Comparison of ENCODE assay signal across 10 mouse cellular contexts in genomic region chr8:84813059-84813458, GRCm38 (mm10). TPM values are rescaled to one million over a fixed set of nuclear protein-coding genes. Genes with fewer than 3 reads are reported as not detected.
DNase-seq lines count a peak whose midpoint lies in the region; ATAC-seq and TF ChIP-seq lines count a peak whose summit lies in the region.
"Had no signal": no experiment of that assay in that cellular context is flagged by ENCODE, and none has a peak within 500 bp of the region (broad histone marks: within the 10 kb centered on the region; RNA-seq: fewer than 3 reads in every experiment).

No protein-coding gene starts in this region.

- no peak overlapping the region for H3K9ac ChIP-seq in midbrain, embryonic 16.5 days (ENCODE audit: low read depth, low read length)
- no peak overlapping the region for H3K9ac ChIP-seq in forebrain, embryonic 13.5 days
- no peak overlapping the region for H3K9ac ChIP-seq in hindbrain, postnatal 0 days (replicated peaks; ENCODE audit: low read length)
- H3K9ac ChIP-seq in liver, adult 2 months (ENCODE audit: low read depth, low read length) = no peak overlapping the region
- H3K9ac ChIP-seq in neural tube, embryonic 11.5 days (ENCODE audit: low read length) = no peak overlapping the region

- H3K27ac ChIP-seq in midbrain, embryonic 10.5 days (replicated peaks) = no peak overlapping the region
- no peak overlapping the region for H3K27ac ChIP-seq in midbrain, embryonic 16.5 days (ENCODE audit: low read length)
- peak overlapping the region; percentile 97 for H3K27ac ChIP-seq in forebrain, embryonic 13.5 days
- H3K27ac ChIP-seq in hindbrain, postnatal 0 days = peak overlapping the region; percentile 76; the same call in 1 of the 2 replicates
- no peak overlapping the region for H3K27ac ChIP-seq in liver, adult 2 months (replicated peaks; ENCODE audit: insufficient read depth, low read depth, low read length)
- H3K27ac ChIP-seq in neural tube, embryonic 11.5 days (ENCODE audit: low read depth, low read length) = no peak overlapping the region
- H3K27ac ChIP-seq: embryonic facial prominence, embryonic 13.5 days had no signal

- no peak overlapping the region for H3K4me3 ChIP-seq in midbrain, embryonic 10.5 days
- H3K4me3 ChIP-seq in midbrain, embryonic 16.5 days (ENCODE audit: low read depth, low read length) = no peak overlapping the region
- H3K4me3 ChIP-seq in forebrain, embryonic 13.5 days = no peak overlapping the region
- no peak overlapping the region for H3K4me3 ChIP-seq in hindbrain, postnatal 0 days (ENCODE audit: low read length)
- H3K4me3 ChIP-seq in liver, adult 2 months (ENCODE audit: insufficient read depth, low read depth, low read length) = no peak overlapping the region
- H3K4me3 ChIP-seq in neural tube, embryonic 11.5 days (ENCODE audit: low read depth, low read length) = no peak overlapping the region
- H3K4me3 ChIP-seq: embryonic facial prominence, embryonic 13.5 days had no signal

- no peak for TF ChIP-seq POLR2A in liver, adult 2 months (IDR thresholded peaks at IDR 0.05; ENCODE audit: extremely low read depth, insufficient read depth, low read length)

- H3K4me2 ChIP-seq in midbrain, embryonic 16.5 days (ENCODE audit: low read length) = no peak overlapping the region
- no peak overlapping the region for H3K4me2 ChIP-seq in forebrain, embryonic 13.5 days
- no peak overlapping the region for H3K4me2 ChIP-seq in hindbrain, postnatal 0 days (ENCODE audit: low read depth, low read length)
- peak overlapping the region; percentile 3; the same call in 1 of the 2 replicates for H3K4me2 ChIP-seq in neural tube, embryonic 11.5 days (ENCODE audit: low read depth)
- H3K4me2 ChIP-seq: embryonic facial prominence, embryonic 13.5 days had no signal

- DNase-seq in midbrain, embryonic 10.5 days (ENCODE audit: low spot score) = peak; percentile 85
- DNase-seq in c-Kit-positive CD71-positive TER-119-negative erythroid progenitor cells, embryonic 14.5 days (ENCODE audit: low read depth) = peak; percentile 72
- DNase-seq in hindbrain, postnatal 0 days (ENCODE audit: low spot score) = peak; percentile 90
- peak; percentile 35 for DNase-seq in liver, adult 2 months (ENCODE audit: extremely low read depth, low read depth, low spot score)
- DNase-seq in neural tube, embryonic 11.5 days (ENCODE audit: low spot score) = peak; percentile 85
- peak; percentile 90 for DNase-seq in testis, postnatal 10 days (ENCODE audit: low spot score)

- H3K36me3 ChIP-seq in midbrain, embryonic 10.5 days = no peaks in the 10 kb centered on the region
- no peaks in the 10 kb centered on the region for H3K36me3 ChIP-seq in midbrain, embryonic 16.5 days (ENCODE audit: control insufficient read depth, insufficient read depth, low read length)
- H3K36me3 ChIP-seq in forebrain, embryonic 13.5 days (ENCODE audit: poor library complexity, severe bottlenecking) = no peaks in the 10 kb centered on the region
- H3K36me3 ChIP-seq in hindbrain, postnatal 0 days (ENCODE audit: insufficient read depth, low read length) = no peaks in the 10 kb centered on the region
- no peaks in the 10 kb centered on the region for H3K36me3 ChIP-seq in liver, adult 2 months (ENCODE audit: control insufficient read depth, insufficient read depth, low read length)
- no peaks in the 10 kb centered on the region for H3K36me3 ChIP-seq in neural tube, embryonic 11.5 days (ENCODE audit: control insufficient read depth, insufficient read depth, low read length)
- H3K36me3 ChIP-seq: embryonic facial prominence, embryonic 13.5 days had no signal

- no peak for ATAC-seq in midbrain, embryonic 16.5 days
- ATAC-seq in forebrain, embryonic 13.5 days = 0 out of 2 replicates have a peak, but pooled peaks have one; percentile 9
- ATAC-seq in hindbrain, postnatal 0 days = no peak
- ATAC-seq in neural tube, embryonic 11.5 days (ENCODE audit: insufficient read depth, low FRiP score, low TSS enrichment) = no peak

- 2% methylated on average over 5 of the region's 5 CpGs for WGBS in midbrain, embryonic 10.5 days
- WGBS in midbrain, embryonic 16.5 days = 2% methylated on average over 5 of the region's 5 CpGs
- WGBS in forebrain, embryonic 13.5 days = 1% methylated on average over 5 of the region's 5 CpGs
- WGBS in hindbrain, postnatal 0 days = 2% methylated on average over 5 of the region's 5 CpGs
- 1% methylated on average over 5 of the region's 5 CpGs for WGBS in liver, adult 2 months
- 3% methylated on average over 5 of the region's 5 CpGs for WGBS in neural tube, embryonic 11.5 days

- no peaks in the 10 kb centered on the region for H3K9me3 ChIP-seq in midbrain, embryonic 10.5 days (replicated peaks)
- no peaks in the 10 kb centered on the region for H3K9me3 ChIP-seq in midbrain, embryonic 16.5 days (replicated peaks; ENCODE audit: control insufficient read depth, low read length, poor library complexity, severe bottlenecking)
- no peaks in the 10 kb centered on the region for H3K9me3 ChIP-seq in forebrain, embryonic 13.5 days (replicated peaks)
- H3K9me3 ChIP-seq in hindbrain, postnatal 0 days (ENCODE audit: low read length) = no peaks in the 10 kb centered on the region
- no peaks in the 10 kb centered on the region for H3K9me3 ChIP-seq in neural tube, embryonic 11.5 days (ENCODE audit: control insufficient read depth, low read length)
- H3K9me3 ChIP-seq: embryonic facial prominence, embryonic 13.5 days; megakaryocyte, embryonic 14.5 days had no signal

- peaks cover 48% of the 10 kb centered on the region for H3K4me1 ChIP-seq in midbrain, embryonic 10.5 days
- peaks cover 15% of the 10 kb centered on the region for H3K4me1 ChIP-seq in midbrain, embryonic 16.5 days (ENCODE audit: control insufficient read depth, insufficient read depth, low read length)
- H3K4me1 ChIP-seq in forebrain, embryonic 13.5 days = peaks cover 67% of the 10 kb centered on the region
- H3K4me1 ChIP-seq in hindbrain, postnatal 0 days (ENCODE audit: insufficient read depth, low read length) = 0 out of 2 replicates have a peak, but pooled peaks cover 15% of the 10 kb centered on the region
- H3K4me1 ChIP-seq in liver, adult 2 months (ENCODE audit: control insufficient read depth, insufficient read depth, low read length) = peaks cover 2% of the 10 kb centered on the region; the same call in 1 of the 2 replicates
- peaks cover 9% of the 10 kb centered on the region; the same call in 1 of the 2 replicates for H3K4me1 ChIP-seq in neural tube, embryonic 11.5 days (ENCODE audit: control insufficient read depth, insufficient read depth, low read length)

- TF ChIP-seq CTCF in hindbrain, postnatal 0 days (IDR thresholded peaks at IDR 0.05; ENCODE audit: low read depth) = peak; percentile 93
- peak; percentile 69 for TF ChIP-seq CTCF in liver, adult 2 months (IDR thresholded peaks at IDR 0.05; ENCODE audit: low read depth, low read length)

- H3K79me2 ChIP-seq in liver, adult 2 months (ENCODE audit: control insufficient read depth, insufficient read depth, low read length) = no peaks in the 10 kb centered on the region

- peaks cover 90% of the 10 kb centered on the region for H3K27me3 ChIP-seq in midbrain, embryonic 10.5 days (ENCODE audit: low read depth, poor library complexity, severe bottlenecking)
- peaks cover 8% of the 10 kb centered on the region; the same call in 1 of the 2 replicates for H3K27me3 ChIP-seq in midbrain, embryonic 16.5 days (ENCODE audit: control insufficient read depth, insufficient read depth, low read depth, low read length)
- H3K27me3 ChIP-seq in forebrain, embryonic 13.5 days = no peaks in the 10 kb centered on the region
- no peaks in the 10 kb centered on the region for H3K27me3 ChIP-seq in hindbrain, postnatal 0 days (ENCODE audit: insufficient read depth, low read length)
- H3K27me3 ChIP-seq in liver, adult 2 months (ENCODE audit: control insufficient read depth, insufficient read depth, low read length) = no peaks in the 10 kb centered on the region
- H3K27me3 ChIP-seq in neural tube, embryonic 11.5 days (ENCODE audit: control insufficient read depth, insufficient read depth, low read length) = peaks cover 39% of the 10 kb centered on the region

RNA-seq across cellular contexts. Expression of gene Dand5, which starts 9.6 kb away (rescaled TPM):
- polyA plus RNA-seq in midbrain, embryonic 10.5 days (2016; fragmentation: Nextera tagmentation; extraction: Ambion mirVana) = 2.9 and 5.3 TPM in 2 replicates
- polyA plus RNA-seq in midbrain, embryonic 16.5 days (2015; fragmentation: Nextera tagmentation; extraction: Ambion mirVana) = 11.7 and 12.4 TPM in 2 replicates
- polyA plus RNA-seq in forebrain, embryonic 13.5 days (2015; fragmentation: Nextera tagmentation; extraction: Ambion mirVana) = 7.3 and 8.2 TPM in 2 replicates
- 6.6 and 7.2 TPM in 2 replicates for total RNA-seq in hindbrain, postnatal 0 days (2014; rRNA removed)
- polyA plus RNA-seq in hindbrain, postnatal 0 days (2015; fragmentation: Nextera tagmentation; extraction: Ambion mirVana) = 12.3 and 12.5 TPM in 2 replicates
- 0.94 and 1.8 TPM in 2 replicates for total RNA-seq in liver, adult 2 months (2014; rRNA removed)
- polyA plus RNA-seq in liver, adult 2 months (2012; rRNA removed) = 2.0 and 2.6 TPM in 2 replicates
- polyA plus RNA-seq in neural tube, embryonic 11.5 days (2014; fragmentation: Nextera tagmentation; extraction: Ambion mirVana) = 4.7 and 7.3 TPM in 2 replicates

RNA-seq across cellular contexts. Expression of gene Nfix, which starts 12.9 kb away (rescaled TPM):
- 0.49 and 1.2 TPM in 2 replicates for polyA plus RNA-seq in midbrain, embryonic 10.5 days (2016; fragmentation: Nextera tagmentation; extraction: Ambion mirVana)
- polyA plus RNA-seq in midbrain, embryonic 16.5 days (2015; fragmentation: Nextera tagmentation; extraction: Ambion mirVana) = 44.1 and 55.4 TPM in 2 replicates
- 127 and 145 TPM in 2 replicates for polyA plus RNA-seq in forebrain, embryonic 13.5 days (2015; fragmentation: Nextera tagmentation; extraction: Ambion mirVana)
- total RNA-seq in hindbrain, postnatal 0 days (2014; rRNA removed) = 90.4 and 92.5 TPM in 2 replicates
- 123 and 126 TPM in 2 replicates for polyA plus RNA-seq in hindbrain, postnatal 0 days (2015; fragmentation: Nextera tagmentation; extraction: Ambion mirVana)
- 20.7 and 27.5 TPM in 2 replicates for total RNA-seq in liver, adult 2 months (2014; rRNA removed)
- polyA plus RNA-seq in liver, adult 2 months (2012; rRNA removed) = 32.9 and 34.4 TPM in 2 replicates
- 3.1 and 3.7 TPM in 2 replicates for polyA plus RNA-seq in neural tube, embryonic 11.5 days (2014; fragmentation: Nextera tagmentation; extraction: Ambion mirVana)

RNA-seq across cellular contexts. Expression of gene Gadd45gip1, which starts 18.3 kb away (rescaled TPM):
- polyA plus RNA-seq in midbrain, embryonic 10.5 days (2016; fragmentation: Nextera tagmentation; extraction: Ambion mirVana) = 46.3 and 47.2 TPM in 2 replicates
- 35.0 and 37.4 TPM in 2 replicates for polyA plus RNA-seq in midbrain, embryonic 16.5 days (2015; fragmentation: Nextera tagmentation; extraction: Ambion mirVana)
- 42.6 and 47.0 TPM in 2 replicates for polyA plus RNA-seq in forebrain, embryonic 13.5 days (2015; fragmentation: Nextera tagmentation; extraction: Ambion mirVana)
- 33.0 and 34.1 TPM in 2 replicates for total RNA-seq in hindbrain, postnatal 0 days (2014; rRNA removed)
- polyA plus RNA-seq in hindbrain, postnatal 0 days (2015; fragmentation: Nextera tagmentation; extraction: Ambion mirVana) = 43.4 and 45.3 TPM in 2 replicates
- total RNA-seq in liver, adult 2 months (2014; rRNA removed) = 26.7 and 28.1 TPM in 2 replicates
- polyA plus RNA-seq in liver, adult 2 months (2012; rRNA removed) = 29.8 and 34.2 TPM in 2 replicates
- 38.6 and 38.7 TPM in 2 replicates for polyA plus RNA-seq in neural tube, embryonic 11.5 days (2014; fragmentation: Nextera tagmentation; extraction: Ambion mirVana)

RNA-seq across cellular contexts. Expression of gene Rad23a, which starts 27.4 kb away (rescaled TPM):
- polyA plus RNA-seq in midbrain, embryonic 10.5 days (2016; fragmentation: Nextera tagmentation; extraction: Ambion mirVana) = 124 and 131 TPM in 2 replicates
- polyA plus RNA-seq in midbrain, embryonic 16.5 days (2015; fragmentation: Nextera tagmentation; extraction: Ambion mirVana) = 80.7 and 85.6 TPM in 2 replicates
- 93.9 and 114 TPM in 2 replicates for polyA plus RNA-seq in forebrain, embryonic 13.5 days (2015; fragmentation: Nextera tagmentation; extraction: Ambion mirVana)
- total RNA-seq in hindbrain, postnatal 0 days (2014; rRNA removed) = 62.5 and 68.1 TPM in 2 replicates
- polyA plus RNA-seq in hindbrain, postnatal 0 days (2015; fragmentation: Nextera tagmentation; extraction: Ambion mirVana) = 90.6 and 98.0 TPM in 2 replicates
- total RNA-seq in liver, adult 2 months (2014; rRNA removed) = 28.2 and 40.7 TPM in 2 replicates
- polyA plus RNA-seq in liver, adult 2 months (2012; rRNA removed) = 52.0 and 68.4 TPM in 2 replicates
- 101 TPM in 2 replicates for polyA plus RNA-seq in neural tube, embryonic 11.5 days (2014; fragmentation: Nextera tagmentation; extraction: Ambion mirVana)

RNA-seq across cellular contexts. Expression of gene Calr, which starts 33.7 kb away (rescaled TPM):
- polyA plus RNA-seq in midbrain, embryonic 10.5 days (2016; fragmentation: Nextera tagmentation; extraction: Ambion mirVana) = 723 and 798 TPM in 2 replicates
- 662 and 691 TPM in 2 replicates for polyA plus RNA-seq in midbrain, embryonic 16.5 days (2015; fragmentation: Nextera tagmentation; extraction: Ambion mirVana)
- 549 and 569 TPM in 2 replicates for polyA plus RNA-seq in forebrain, embryonic 13.5 days (2015; fragmentation: Nextera tagmentation; extraction: Ambion mirVana)
- total RNA-seq in hindbrain, postnatal 0 days (2014; rRNA removed) = 350 and 359 TPM in 2 replicates
- 418 and 457 TPM in 2 replicates for polyA plus RNA-seq in hindbrain, postnatal 0 days (2015; fragmentation: Nextera tagmentation; extraction: Ambion mirVana)
- 411 and 458 TPM in 2 replicates for total RNA-seq in liver, adult 2 months (2014; rRNA removed)
- polyA plus RNA-seq in liver, adult 2 months (2012; rRNA removed) = 308 and 349 TPM in 2 replicates
- 870 and 925 TPM in 2 replicates for polyA plus RNA-seq in neural tube, embryonic 11.5 days (2014; fragmentation: Nextera tagmentation; extraction: Ambion mirVana)

Comparison
In these comparisons a context has a peak if more than half of its experiments do, and no peak if none do; other contexts are left out.
1. DNase-seq: peak in every context shown above with its lines; median percentile 90 in hindbrain, postnatal 0 days; 90 in testis, postnatal 10 days; 85 in midbrain, embryonic 10.5 days; 85 in neural tube, embryonic 11.5 days; 72 in c-Kit-positive CD71-positive TER-119-negative erythroid progenitor cells, embryonic 14.5 days; 35 in liver, adult 2 months.
2. H3K27ac ChIP-seq: peak in forebrain, embryonic 13.5 days (single experiment) and hindbrain, postnatal 0 days (single experiment); none in midbrain, embryonic 10.5 days (single experiment), midbrain, embryonic 16.5 days (single experiment), liver, adult 2 months (single experiment) and neural tube, embryonic 11.5 days (single experiment).